Mouse (Mus musculus) brain, embryonic 14.5 days (tissue): ENCODE data around the gene Cxadr. TPM values are rescaled to one million over a fixed set of nuclear protein-coding genes. Genes with fewer than 3 reads are reported as not detected.
"Not testable (repeated sequence)": the region's sequence is repeated elsewhere in the genome, so short reads cannot be mapped to it uniquely, and the experiment has no call there.

ENCODE experiments used
- DNase-seq: peaks from one replicate; pipeline ENCODE4 v3.0.0-alpha.2; 2011; ENCODE audit warnings: low read depth
- CTCF ChIP-seq: fragments of 200-500 bp; IDR thresholded peaks from 2 replicates; pipeline ENCODE4 v1.5.1; 2012; ENCODE audit warnings: inconsistent platforms, mild to moderate bottlenecking, moderate library complexity, borderline replicate concordance; ENCODE audit not compliant: insufficient read depth, insufficient read length; ENCODE audit errors: extremely low read depth
- POLR2A ChIP-seq: fragments of 200-500 bp; IDR thresholded peaks from 2 replicates; pipeline ENCODE4 v1.6.1; 2012; ENCODE audit warnings: mild to moderate bottlenecking, inconsistent platforms, borderline replicate concordance; ENCODE audit not compliant: poor library complexity, insufficient read depth, insufficient read length, severe bottlenecking; ENCODE audit errors: extremely low read depth
- polyA plus RNA-seq: library from polyadenylated mRNA; depleted of rRNA; stranded (reverse); fragments of >200 nt; gene quantifications from 2 replicates; pipeline ENCODE4 v1.2.3, GENCODE M21; 2012

Gene Cxadr
- polyA plus RNA-seq, 1 experiment: 124 TPM

- no peak for DNase-seq
Measured at GRCm38 (mm10) chr16:78343792-78344191, 42.5 kb downstream of the Cxadr start.

GRCm38 (mm10) chr16:78346662-78347327 lies 45.5 kb downstream of the Cxadr start:
- DNase-seq: peak; percentile 16
- no peak for TF ChIP-seq CTCF
- TF ChIP-seq POLR2A: no peak

More at GRCm38 (mm10) chr16:78343792-78344191, 42.5 kb downstream of the Cxadr start:
- TF ChIP-seq CTCF (no peak), POLR2A (no peak)

GRCm38 (mm10) chr16:78347328-78347926 lies 46.1 kb downstream of the Cxadr start:
- no peak for TF ChIP-seq CTCF
- TF ChIP-seq POLR2A: no peak
- no peak for DNase-seq

- DNase-seq: no peak
- TF ChIP-seq CTCF (peak; percentile 35; the same call in 1 of the 2 replicates), POLR2A (no peak)
Measured at GRCm38 (mm10) chr16:78357757-78358156, 56.5 kb downstream of the Cxadr start.

GRCm38 (mm10) chr16:78361466-78361865 lies 60.2 kb downstream of the Cxadr start:
- DNase-seq: no peak
- no peak for TF ChIP-seq CTCF
- no peak for TF ChIP-seq POLR2A

GRCm38 (mm10) chr16:78364554-78364953 lies 63.3 kb downstream of the Cxadr start:
- DNase-seq: not testable (repeated sequence)

GRCm38 (mm10) chr16:78371491-78372046 lies 70.3 kb downstream of the Cxadr start:
- no peak for DNase-seq
- no peak for TF ChIP-seq CTCF
- TF ChIP-seq POLR2A: no peak

- TF ChIP-seq POLR2A: no peak
- no peak for DNase-seq
Measured at GRCm38 (mm10) chr16:78372786-78373185, 71.5 kb downstream of the Cxadr start.

GRCm38 (mm10) chr16:78373743-78374142 lies 72.5 kb downstream of the Cxadr start:
- no peak for DNase-seq
- no peak for TF ChIP-seq POLR2A
- no peak for TF ChIP-seq CTCF

- DNase-seq: peak; percentile 44
Measured at GRCm38 (mm10) chr16:78375222-78375621, 73.9 kb downstream of the Cxadr start.

GRCm38 (mm10) chr16:78375821-78376691 lies 74.8 kb downstream of the Cxadr start:
- TF ChIP-seq CTCF: no peak
- no peak for TF ChIP-seq POLR2A
- peak; percentile 69 for DNase-seq

More at GRCm38 (mm10) chr16:78375222-78375621, 73.9 kb downstream of the Cxadr start:
- TF ChIP-seq CTCF (no peak), POLR2A (no peak)
